Mouse (Mus musculus) intestine, embryonic 16.5 days (tissue): ENCODE data around the gene Eif4e3. TPM values are rescaled to one million over a fixed set of nuclear protein-coding genes. Genes with fewer than 3 reads are reported as not detected.

Experiments used
- ATAC-seq: fragments of 200-750 bp; cut with Nextera tagmentation; 2 replicates; pipeline ENCODE4 v1.8.0; 2017; ENCODE audit warnings: moderate TSS enrichment, moderate library complexity
- H3K27ac ChIP-seq: fragments of 300-500 bp; sonication (generic); 2 replicates; pipeline ENCODE4 v1.5.1; 2014; ENCODE audit warnings: mild to moderate bottlenecking, low read length
- H3K27me3 ChIP-seq: fragments of 300-500 bp; sonication (generic); replicated peaks from 2 replicates; pipeline ENCODE4 v1.6.1; 2014; ENCODE audit warnings: low read length, control low read depth, mixed read lengths; ENCODE audit not compliant: control insufficient read depth, insufficient read depth
- H3K36me3 ChIP-seq: fragments of 300-500 bp; sonication (generic); 2 replicates; pipeline ENCODE4 v1.6.1; 2014; ENCODE audit warnings: low read length, control low read depth; ENCODE audit not compliant: control insufficient read depth, insufficient read depth
- H3K4me1 ChIP-seq: fragments of 300-500 bp; sonication (generic); 2 replicates; pipeline ENCODE4 v1.6.1; 2014; ENCODE audit warnings: low read length, control low read depth, mixed read lengths; ENCODE audit not compliant: control insufficient read depth, insufficient read depth
- H3K4me2 ChIP-seq: fragments of 300-500 bp; sonication (generic); 2 replicates; pipeline ENCODE4 v1.6.1; 2014; ENCODE audit warnings: low read depth, low read length, control low read depth
- H3K4me3 ChIP-seq: fragments of 300-500 bp; sonication (generic); 2 replicates; pipeline ENCODE4 v1.5.1; 2014; ENCODE audit warnings: mild to moderate bottlenecking, low read length
- H3K9ac ChIP-seq: fragments of 300-500 bp; sonication (generic); 2 replicates; pipeline ENCODE4 v1.6.1; 2014; ENCODE audit warnings: low read depth, low read length
- H3K9me3 ChIP-seq: fragments of 300-500 bp; sonication (generic); 2 replicates; pipeline ENCODE4 v1.6.1; 2016; ENCODE audit warnings: low read length, control low read depth; ENCODE audit not compliant: control insufficient read depth
- WGBS: fragments of 180-500 bp; shearing (Covaris S2); extraction: QIAGEN DNeasy Blood & Tissue Kit; methylation state at CpG from one replicate; pipeline ENCODE4 v1.1.7; 2014; 5-methylcytosine and 5-hydroxymethylcytosine counted together
- polyA plus RNA-seq: library from polyadenylated mRNA; unstranded; fragments of >200 nt; fragmentation: Nextera tagmentation; extraction: Ambion mirVana; gene quantifications from 2 replicates; pipeline ENCODE4 v1.2.1, GENCODE M21; 2015

Gene Eif4e3
- polyA plus RNA-seq, 1 experiment from 2014 or later = 10.1 TPM

- no peak overlapping the region for H3K4me3 ChIP-seq
- no peak overlapping the region for H3K9ac ChIP-seq
- H3K4me1 ChIP-seq = no peaks in the 10 kb centered on the region
- no peak overlapping the region for H3K4me2 ChIP-seq
- H3K9me3 ChIP-seq = no peaks in the 10 kb centered on the region
- H3K27ac ChIP-seq = no peak overlapping the region
- ATAC-seq = no peak
- H3K27me3 ChIP-seq = no peaks in the 10 kb centered on the region
- WGBS = 80% methylated on average over 32 of the region's 32 CpGs
- H3K36me3 ChIP-seq = 0 out of 2 replicates have a peak, but pooled peaks cover 2% of the 10 kb centered on the region
These were observed 34.2 kb downstream of the Eif4e3 start for GRCm38 (mm10) chr6:99632121-99632980.

- H3K4me2 ChIP-seq = no peak overlapping the region
- no peaks in the 10 kb centered on the region for H3K9me3 ChIP-seq
- 89% methylated on average over 5 of the region's 5 CpGs for WGBS
- no peak for ATAC-seq
- H3K4me3 ChIP-seq = no peak overlapping the region
- no peak overlapping the region for H3K27ac ChIP-seq
- 0 out of 2 replicates have a peak, but pooled peaks cover 2% of the 10 kb centered on the region for H3K36me3 ChIP-seq
- H3K9ac ChIP-seq = no peak overlapping the region
- H3K4me1 ChIP-seq = no peaks in the 10 kb centered on the region
- no peaks in the 10 kb centered on the region for H3K27me3 ChIP-seq
These were observed 34.9 kb downstream of the Eif4e3 start for GRCm38 (mm10) chr6:99631637-99632036.

- no peak for ATAC-seq
- Histone ChIP-seq H3K4me3 (no peak overlapping the region), H3K9ac (no peak overlapping the region), H3K27me3 (no peaks in the 10 kb centered on the region), H3K9me3 (no peaks in the 10 kb centered on the region), H3K4me2 (no peak overlapping the region), H3K36me3 (0 out of 2 replicates have a peak, but pooled peaks cover 2% of the 10 kb centered on the region), H3K27ac (no peak overlapping the region), H3K4me1 (no peaks in the 10 kb centered on the region)
- 81% methylated on average over 8 of the region's 8 CpGs for WGBS
These were observed 36.7 kb downstream of the Eif4e3 start for GRCm38 (mm10) chr6:99629726-99630458.

- no peak for ATAC-seq
- no peak overlapping the region for H3K4me2 ChIP-seq
- H3K4me3 ChIP-seq = no peak overlapping the region
- WGBS = 79% methylated on average over 2 of the region's 2 CpGs
- H3K9ac ChIP-seq = no peak overlapping the region
- H3K36me3 ChIP-seq = 0 out of 2 replicates have a peak, but pooled peaks cover 2% of the 10 kb centered on the region
- H3K27ac ChIP-seq = no peak overlapping the region
- no peaks in the 10 kb centered on the region for H3K27me3 ChIP-seq
- H3K4me1 ChIP-seq = no peaks in the 10 kb centered on the region
- H3K9me3 ChIP-seq = no peaks in the 10 kb centered on the region
These were observed 40.2 kb downstream of the Eif4e3 start for GRCm38 (mm10) chr6:99626347-99626746.

GRCm38 (mm10) chr6:99625803-99626202 is 40.8 kb downstream of the Eif4e3 start:
- 44% methylated on average over 7 of the region's 7 CpGs for WGBS
- ATAC-seq = no peak
- no peak overlapping the region for H3K27ac ChIP-seq

GRCm38 (mm10) chr6:99625306-99625705 is 41.3 kb downstream of the Eif4e3 start:
- no peaks in the 10 kb centered on the region for H3K9me3 ChIP-seq
- 55% methylated on average over 7 of the region's 7 CpGs for WGBS
- H3K4me1 ChIP-seq = no peaks in the 10 kb centered on the region
- ATAC-seq = no peak
- no peak overlapping the region for H3K4me2 ChIP-seq
- no peak overlapping the region for H3K9ac ChIP-seq
- H3K4me3 ChIP-seq = no peak overlapping the region
- no peaks in the 10 kb centered on the region for H3K27me3 ChIP-seq
- H3K27ac ChIP-seq = no peak overlapping the region
- H3K36me3 ChIP-seq = no peaks in the 10 kb centered on the region

More at GRCm38 (mm10) chr6:99625803-99626202, 40.8 kb downstream of the Eif4e3 start:
- no peak overlapping the region for H3K9ac ChIP-seq
- no peaks in the 10 kb centered on the region for H3K27me3 ChIP-seq
- H3K9me3 ChIP-seq = no peaks in the 10 kb centered on the region
- no peaks in the 10 kb centered on the region for H3K4me1 ChIP-seq
- H3K4me2 ChIP-seq = no peak overlapping the region
- no peak overlapping the region for H3K4me3 ChIP-seq
- 0 out of 2 replicates have a peak, but pooled peaks cover under 1% of the 10 kb centered on the region for H3K36me3 ChIP-seq

- H3K27me3 ChIP-seq = no peaks in the 10 kb centered on the region
- no peak overlapping the region for H3K4me3 ChIP-seq
- ATAC-seq = no peak
- WGBS = 86% methylated on average over 3 of the region's 3 CpGs
- H3K9me3 ChIP-seq = no peaks in the 10 kb centered on the region
- no peaks in the 10 kb centered on the region for H3K36me3 ChIP-seq
- H3K4me1 ChIP-seq = peaks cover under 1% of the 10 kb centered on the region; the same call in 1 of the 2 replicates
- no peak overlapping the region for H3K4me2 ChIP-seq
- H3K27ac ChIP-seq = no peak overlapping the region
- H3K9ac ChIP-seq = no peak overlapping the region
These were observed 42.0 kb downstream of the Eif4e3 start for GRCm38 (mm10) chr6:99624542-99624941.

- no peaks in the 10 kb centered on the region for H3K9me3 ChIP-seq
- H3K4me1 ChIP-seq = peaks cover 3% of the 10 kb centered on the region; the same call in 1 of the 2 replicates
- no peak overlapping the region for H3K9ac ChIP-seq
- 26% methylated on average over 6 of the region's 6 CpGs for WGBS
- no peaks in the 10 kb centered on the region for H3K36me3 ChIP-seq
- no peak for ATAC-seq
- H3K4me2 ChIP-seq = no peak overlapping the region
- no peak overlapping the region for H3K4me3 ChIP-seq
- no peaks in the 10 kb centered on the region for H3K27me3 ChIP-seq
- no peak overlapping the region for H3K27ac ChIP-seq
These were observed 42.9 kb downstream of the Eif4e3 start for GRCm38 (mm10) chr6:99623641-99624040.

GRCm38 (mm10) chr6:99621167-99621566 is 45.4 kb downstream of the Eif4e3 start:
- Histone ChIP-seq H3K36me3 (no peaks in the 10 kb centered on the region), H3K9ac (no peak overlapping the region), H3K27ac (no peak overlapping the region), H3K9me3 (no peaks in the 10 kb centered on the region), H3K27me3 (no peaks in the 10 kb centered on the region), H3K4me3 (no peak overlapping the region), H3K4me1 (peaks cover 3% of the 10 kb centered on the region; the same call in 1 of the 2 replicates), H3K4me2 (no peak overlapping the region)
- 69% methylated on average over 4 of the region's 4 CpGs for WGBS
- no peak for ATAC-seq
